Mouse (Mus musculus): ENCODE results near the gene Clip3.

- no peak for TF ChIP-seq CTCF (IDR thresholded peaks at IDR 0.05; ENCODE audit: borderline replicate concordance, extremely low read depth, insufficient read depth, insufficient read length)
- TF ChIP-seq POLR2A (IDR thresholded peaks at IDR 0.05; ENCODE audit: borderline replicate concordance, extremely low read depth, insufficient read depth, insufficient read length, poor library complexity, severe bottlenecking), result 0 out of 2 replicates have a peak, but pooled peaks have one; percentile 12
Observed at GRCm38 (mm10) chr7:30308076-30309005, 16.8 kb downstream of the Clip3 start, which contains the start of gene Alkbh6.
